Mouse (Mus musculus) lung, postnatal 14 days (tissue): ENCODE data around the gene Ebf4.

Experiments used
- DNase-seq: peaks from one replicate; pipeline ENCODE4 v3.0.0; 2021

Gene Ebf4

DNA sequence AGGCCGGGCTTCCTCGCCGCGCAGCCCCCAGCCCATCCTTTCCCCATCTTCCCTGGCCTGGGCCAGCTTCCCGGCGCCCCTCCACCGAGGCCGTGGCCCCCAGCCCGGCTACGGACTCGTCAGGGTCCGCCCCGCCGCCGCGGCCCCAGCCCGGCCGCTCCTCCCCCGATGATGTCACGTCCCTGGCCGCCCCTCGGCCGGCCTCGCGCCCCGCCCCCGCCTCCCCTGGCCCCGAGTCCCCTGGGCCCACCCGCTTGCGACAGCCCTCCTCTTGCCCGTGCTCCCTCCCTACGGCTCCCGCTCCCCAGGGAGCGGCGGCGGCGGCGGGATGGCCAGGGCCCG is at the start of gene Ebf4:
TSS of gene Ebf4 (plus strand) at position 234 of the 342 bp plus-strand sequence.
- peak; percentile 58 for DNase-seq

DNA sequence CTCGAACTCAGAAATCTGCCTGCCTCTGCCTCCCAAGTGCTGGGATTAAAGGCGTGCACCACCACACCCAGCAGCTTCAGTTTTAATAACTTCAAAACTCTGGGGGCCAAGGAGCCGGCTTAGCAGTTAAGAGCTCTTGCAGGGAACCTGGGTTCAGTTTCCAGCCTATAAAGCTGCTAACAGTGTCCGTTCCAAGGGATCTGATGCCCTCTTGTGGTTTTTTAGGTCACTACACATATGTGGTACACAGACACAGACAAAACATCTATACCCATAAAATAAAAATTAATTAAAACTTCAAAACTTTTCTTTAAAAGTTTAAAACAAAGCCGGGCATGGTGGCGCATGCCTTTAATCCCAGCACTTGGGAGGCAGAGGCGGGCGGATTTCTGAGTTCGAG is 48.1 kb upstream of the Ebf4 start:
- peak; percentile 34 for DNase-seq

DNA sequence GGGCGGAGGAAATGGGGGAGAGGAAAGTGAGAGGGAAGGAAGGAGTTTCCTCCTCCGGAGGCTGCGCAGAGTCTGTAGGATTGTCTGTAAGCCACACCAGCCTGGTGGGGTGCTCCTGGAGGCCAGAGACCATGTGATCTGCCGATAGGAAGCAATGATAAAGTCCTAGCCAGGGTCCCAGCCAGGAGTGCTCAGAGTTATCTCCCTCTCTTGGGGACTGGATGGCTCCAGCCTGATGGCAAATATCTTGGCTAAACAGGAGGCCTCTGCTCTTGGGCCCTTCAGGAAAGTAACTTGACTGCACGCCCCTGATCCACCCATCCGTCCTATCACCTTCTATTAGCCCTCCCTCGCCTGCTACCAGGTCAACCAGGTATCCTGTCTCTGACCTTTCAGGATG is 46.7 kb upstream of the Ebf4 start:
- no peak for DNase-seq

- DNase-seq, result no peak
Observed at GRCm38 (mm10) chr2:130256762-130257161, 38.2 kb upstream of the Ebf4 start.

DNA sequence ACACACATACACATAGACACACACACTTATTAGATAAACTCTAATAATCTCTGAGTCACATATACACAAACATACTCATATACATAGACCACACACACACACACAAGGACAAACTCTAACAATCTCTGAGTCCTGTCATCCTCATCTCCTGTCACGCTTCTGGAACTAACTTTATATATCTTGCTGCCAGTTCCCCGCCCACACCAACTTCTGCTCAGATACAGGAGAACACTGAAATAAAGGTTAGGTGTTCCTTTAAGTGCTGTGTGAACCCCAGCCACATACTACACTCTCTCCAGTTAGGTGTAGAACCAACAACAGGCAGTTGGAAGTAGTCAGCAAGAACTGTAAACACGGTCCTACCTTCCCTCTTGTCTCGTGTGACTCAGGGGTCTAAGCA is 34.1 kb upstream of the Ebf4 start:
- no peak for DNase-seq

GRCm38 (mm10) chr2:130261914-130262313 is 33.1 kb upstream of the Ebf4 start:
- DNase-seq, result no peak

DNA sequence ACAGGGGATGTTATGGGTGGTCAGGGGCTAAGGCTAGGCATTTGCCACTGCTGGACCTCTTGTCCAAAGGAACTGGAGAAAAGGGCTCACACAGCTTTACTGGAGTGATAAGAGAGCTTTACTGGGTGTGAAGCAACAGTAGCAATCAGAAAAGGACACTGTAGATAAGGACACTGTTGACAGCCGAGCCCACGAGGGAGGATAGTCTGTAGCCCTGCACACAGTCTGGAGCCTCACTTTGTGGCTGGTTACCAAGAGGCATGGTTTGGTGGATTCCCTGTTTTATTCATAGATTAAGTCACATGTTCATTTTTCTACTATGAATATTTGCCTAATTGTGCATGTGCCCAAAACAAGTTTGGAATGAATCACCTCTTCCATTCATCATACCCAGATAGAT is 32.6 kb upstream of the Ebf4 start:
- DNase-seq, result no peak

GRCm38 (mm10) chr2:130265520-130265919 is 29.4 kb upstream of the Ebf4 start:
- no peak for DNase-seq

DNA sequence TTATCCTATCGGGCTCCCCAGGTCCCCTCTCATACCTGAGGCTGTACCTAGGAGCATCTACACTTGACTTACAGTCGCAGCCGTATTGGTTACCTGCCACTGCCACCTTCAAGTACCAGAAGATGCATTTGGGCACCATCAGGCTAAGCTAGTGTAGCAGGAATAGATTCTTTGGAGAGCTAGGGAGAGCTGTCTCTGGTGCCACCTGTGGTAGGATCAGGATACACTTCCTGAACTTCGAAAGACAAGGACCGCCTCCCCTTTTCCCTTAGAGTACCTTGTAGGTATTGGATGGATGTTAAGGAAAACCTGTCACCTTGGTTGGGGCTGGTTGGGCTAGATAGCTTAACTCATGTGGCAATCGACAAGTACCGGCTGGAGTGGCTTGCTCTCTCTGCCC is 26.9 kb upstream of the Ebf4 start:
- DNase-seq, result no peak

DNA sequence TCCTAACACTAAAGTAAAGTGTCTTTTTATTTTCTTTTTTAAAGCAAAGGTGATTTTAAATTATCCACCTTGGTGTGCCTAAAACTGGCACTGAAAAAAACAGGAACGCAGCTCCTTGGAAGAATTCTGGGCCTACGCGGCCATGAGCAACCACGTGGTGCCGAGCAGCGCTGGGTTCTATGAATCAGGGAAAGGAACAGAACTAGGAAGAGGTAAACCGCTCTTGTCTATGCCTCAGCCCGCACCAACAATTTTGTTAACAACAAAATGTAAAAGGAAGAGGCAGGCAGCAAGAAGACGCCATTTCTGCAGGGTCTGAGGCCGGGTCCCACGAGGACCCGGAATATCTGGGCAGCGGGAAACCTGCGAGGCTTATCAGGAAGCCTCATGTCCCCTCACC is 21.2 kb upstream of the Ebf4 start:
- no peak for DNase-seq

DNA sequence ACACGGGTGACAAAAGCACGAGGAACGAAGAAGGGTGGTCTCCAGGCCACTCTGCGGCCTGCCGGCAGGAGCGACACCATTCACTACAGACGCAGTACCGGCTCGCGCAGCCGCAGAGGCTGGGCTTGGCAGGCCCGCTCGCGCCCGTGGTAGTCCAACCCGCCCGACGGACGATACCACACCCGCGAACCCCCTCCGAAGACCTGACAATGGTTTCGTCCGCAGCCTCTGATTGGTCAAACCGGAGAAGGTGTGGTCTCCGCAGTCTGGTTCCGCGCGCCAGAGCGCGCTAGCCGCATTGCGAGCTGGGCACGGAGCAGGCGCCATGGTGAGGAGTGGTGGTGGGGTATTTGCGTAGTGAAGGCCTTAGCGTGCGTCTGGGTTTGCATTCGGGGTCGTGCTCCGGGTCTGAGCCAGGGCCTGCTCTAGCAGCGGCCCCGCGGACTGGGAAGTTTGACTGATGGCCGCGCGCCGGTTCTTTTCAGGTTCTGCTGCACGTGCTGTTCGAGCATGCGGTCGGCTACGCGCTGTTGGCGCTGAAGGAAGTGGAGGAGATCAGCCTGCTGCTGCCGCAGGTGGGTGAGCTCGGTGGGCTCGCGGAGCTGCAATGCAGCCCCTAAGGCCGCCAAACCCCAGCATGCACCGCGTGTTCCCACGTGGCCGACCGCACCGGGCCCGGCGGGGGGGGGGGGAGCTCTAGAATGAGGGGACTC is 20.7 kb upstream of the Ebf4 start, which contains the start of gene Nop56:
TSS of gene Nop56 (plus strand) at position 282 of the 713 bp plus-strand sequence.
- DNase-seq, result peak; percentile 99

DNA sequence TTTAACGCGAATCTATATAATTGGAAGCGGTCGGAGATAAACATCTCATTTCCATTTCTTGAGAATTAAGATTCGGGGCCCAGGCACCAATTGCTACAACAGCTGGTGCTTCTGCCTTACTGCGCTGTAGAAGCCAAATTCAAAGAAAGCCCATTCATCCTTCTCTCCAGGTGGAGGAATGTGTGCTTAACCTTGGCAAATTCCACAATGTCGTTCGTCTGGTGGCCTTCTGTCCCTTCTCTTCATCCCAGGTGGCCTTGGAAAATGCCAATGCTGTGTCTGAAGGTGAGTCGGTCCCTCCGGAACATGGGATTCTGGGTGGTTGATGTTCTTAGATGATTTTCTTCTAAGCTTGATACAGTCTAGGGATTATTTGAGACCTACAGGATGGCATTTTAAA is 20.1 kb upstream of the Ebf4 start:
- no peak for DNase-seq

- peak; percentile 44 for DNase-seq
Observed at GRCm38 (mm10) chr2:130275649-130276048, 19.3 kb upstream of the Ebf4 start.

DNA sequence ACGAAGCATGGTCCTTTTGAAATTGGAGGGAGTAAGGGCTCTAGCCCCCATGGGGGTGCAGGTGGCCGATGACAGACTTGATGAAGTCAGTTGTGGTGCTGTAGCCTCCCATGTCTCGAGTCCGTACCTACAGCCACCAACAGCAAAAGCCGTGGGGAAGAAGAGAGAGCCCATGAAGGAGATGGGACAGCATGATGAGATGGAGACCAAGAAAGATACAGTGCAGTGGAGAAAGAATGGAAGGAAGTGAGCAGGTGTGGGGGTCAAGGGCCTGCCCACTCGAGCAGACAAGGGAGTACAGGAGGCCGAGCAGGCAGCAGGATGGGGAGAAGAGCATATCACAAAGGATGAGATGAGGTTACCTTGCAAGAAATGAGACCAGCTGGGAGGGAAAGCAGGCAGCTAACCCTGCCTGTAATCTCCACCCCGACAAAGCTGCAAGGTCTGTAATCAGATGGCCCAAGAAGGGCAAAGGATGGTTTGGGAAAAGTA is 15.3 kb upstream of the Ebf4 start:
- DNase-seq, result no peak

DNA sequence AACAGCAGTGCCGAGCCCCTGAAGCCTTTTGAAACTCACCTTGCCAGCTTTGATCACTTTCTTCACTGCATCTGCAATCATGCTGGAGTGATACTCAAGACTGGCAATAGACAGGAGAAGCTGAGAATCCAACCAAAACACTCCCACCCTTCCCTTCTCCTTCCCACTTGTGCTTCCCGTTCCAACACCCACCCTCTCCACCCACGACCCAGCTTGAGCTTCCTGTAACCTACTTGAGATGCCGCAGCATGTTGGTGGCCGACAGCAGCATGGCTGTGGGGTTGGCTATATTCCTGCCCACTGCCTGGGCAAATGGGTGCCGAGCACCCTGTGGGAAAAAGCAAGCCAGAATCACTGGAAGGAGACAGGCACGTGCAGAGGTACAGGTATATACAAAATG is 14.7 kb upstream of the Ebf4 start:
- DNase-seq, result no peak

DNA sequence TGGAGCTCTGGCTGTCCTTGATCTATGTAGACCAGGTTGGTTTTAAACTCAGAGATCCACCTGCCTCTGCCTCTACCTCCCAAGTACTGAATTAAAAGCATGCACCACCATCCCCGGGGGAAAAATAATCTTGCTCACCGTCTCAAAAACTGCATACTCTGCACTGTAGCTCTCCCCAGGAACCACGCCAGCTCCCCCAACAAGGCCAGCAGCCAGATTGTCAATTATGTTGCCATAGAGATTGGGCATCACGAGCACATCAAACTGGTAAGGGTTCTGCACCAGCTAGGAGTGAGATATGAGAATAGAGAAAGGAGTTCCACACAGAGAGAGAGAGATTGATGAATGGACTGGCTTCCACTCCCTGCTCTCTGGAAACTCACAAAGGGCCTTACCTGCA is 14.2 kb upstream of the Ebf4 start:
- DNase-seq, result no peak

DNA sequence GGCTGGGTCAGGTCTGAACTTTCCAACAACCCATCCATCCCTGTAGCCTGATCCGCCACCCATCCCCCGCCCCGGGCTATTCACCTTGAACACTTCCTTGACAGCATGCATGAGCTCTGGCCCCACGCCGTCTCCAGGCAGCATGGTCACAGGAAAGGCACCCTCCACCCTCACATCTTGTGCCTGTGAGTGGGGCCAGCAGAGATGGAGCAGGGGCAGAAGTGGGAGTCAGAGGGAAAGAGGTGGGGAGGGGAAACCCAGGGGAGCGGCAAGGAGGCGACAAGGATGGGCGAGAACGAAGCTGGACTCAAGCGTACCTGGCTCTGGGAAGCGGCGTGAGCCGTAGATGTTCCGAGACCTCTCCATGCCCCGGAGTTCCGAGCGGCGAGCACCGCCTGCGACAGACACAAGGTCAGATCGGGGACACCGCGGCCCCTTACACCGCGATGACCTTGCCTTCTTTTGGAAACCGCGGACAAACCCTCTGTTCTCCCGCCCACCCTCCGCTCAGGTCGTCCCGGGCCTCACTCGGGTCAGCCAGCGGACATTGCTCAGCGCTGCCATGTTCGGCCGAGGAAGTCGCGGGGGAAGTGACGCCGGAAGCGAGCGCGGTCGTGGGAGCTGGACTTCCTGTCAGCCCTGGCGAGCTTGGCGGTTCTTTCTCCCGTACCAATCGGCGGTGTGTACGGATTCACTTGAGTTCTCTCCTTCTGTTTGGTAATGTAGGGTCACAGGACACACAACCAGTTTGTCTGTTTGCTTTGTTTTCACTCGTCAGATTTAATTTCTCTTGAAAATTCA is 10.9 kb upstream of the Ebf4 start, which contains the start of gene Idh3b:
TSS of gene Idh3b (minus strand) at position 694 of the 801 bp plus-strand sequence.
- peak; percentile 89 for DNase-seq

DNA sequence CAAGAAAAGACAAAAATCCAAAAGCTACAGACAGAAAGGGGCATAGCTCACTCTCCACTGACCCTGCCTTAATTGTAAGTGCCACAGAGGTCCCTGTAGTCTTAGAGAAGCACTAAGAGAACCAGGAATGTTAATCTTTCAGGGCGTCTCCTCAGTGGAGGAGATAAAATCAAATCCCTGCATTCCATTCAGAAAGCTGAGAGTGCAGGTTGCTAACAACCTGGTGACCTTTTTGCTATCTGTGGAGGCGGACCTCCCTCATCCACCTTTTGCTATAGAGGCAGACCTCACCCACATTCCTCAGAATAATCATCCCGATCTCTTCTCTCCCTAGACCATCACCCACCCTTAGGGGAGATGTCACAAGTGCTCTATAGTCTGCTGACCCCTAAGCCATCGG is 5.9 kb upstream of the Ebf4 start:
- no peak for DNase-seq

- peak; percentile 72 for DNase-seq
Observed at GRCm38 (mm10) chr2:130291434-130291833, 3.5 kb upstream of the Ebf4 start.

GRCm38 (mm10) chr2:130293009-130293408 is 2.0 kb upstream of the Ebf4 start:
- no peak for DNase-seq

DNA sequence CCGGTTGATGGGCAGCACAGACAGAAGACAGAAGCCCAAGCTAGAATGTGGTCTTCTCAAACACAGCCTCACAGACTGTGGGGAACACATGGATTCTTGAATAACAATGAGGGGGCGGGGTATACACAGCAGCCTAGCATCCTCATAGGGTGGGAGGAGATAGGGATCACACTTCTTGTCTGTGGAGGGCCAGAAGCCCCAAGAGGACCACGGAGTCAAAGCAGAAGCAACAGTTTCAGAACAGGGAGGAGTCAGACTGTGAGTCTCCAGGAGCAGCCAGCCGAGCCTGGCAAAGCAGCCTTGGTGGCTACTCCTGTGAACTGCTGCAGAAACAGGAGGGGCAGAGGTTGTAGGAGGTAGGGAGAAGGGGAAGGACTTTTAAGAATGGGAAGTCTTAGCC is 1.5 kb upstream of the Ebf4 start:
- no peak for DNase-seq

GRCm38 (mm10) chr2:130294218-130294935 is 592 bp upstream of the Ebf4 start:
- no peak for DNase-seq

GRCm38 (mm10) chr2:130295331-130296133 is 563 bp downstream of the Ebf4 start:
- peak; percentile 48 for DNase-seq
